Mouse (Mus musculus) lung, adult 2 months (tissue): ENCODE measurements around the gene Tyro3.

ENCODE experiments used
- CTCF ChIP-seq: fragments of 200-500 bp; IDR thresholded peaks from 2 replicates; pipeline ENCODE4 v1.5.1; 2011; ENCODE audit warnings: mild to moderate bottlenecking, low read length, control low read depth; ENCODE audit not compliant: insufficient read depth
- POLR2A ChIP-seq: fragments of 200-500 bp; IDR thresholded peaks from 2 replicates; pipeline ENCODE4 v1.6.1; 2011; ENCODE audit warnings: low read depth, mild to moderate bottlenecking, control low read depth, low read length, borderline replicate concordance; ENCODE audit errors: extremely low read depth

DNA sequence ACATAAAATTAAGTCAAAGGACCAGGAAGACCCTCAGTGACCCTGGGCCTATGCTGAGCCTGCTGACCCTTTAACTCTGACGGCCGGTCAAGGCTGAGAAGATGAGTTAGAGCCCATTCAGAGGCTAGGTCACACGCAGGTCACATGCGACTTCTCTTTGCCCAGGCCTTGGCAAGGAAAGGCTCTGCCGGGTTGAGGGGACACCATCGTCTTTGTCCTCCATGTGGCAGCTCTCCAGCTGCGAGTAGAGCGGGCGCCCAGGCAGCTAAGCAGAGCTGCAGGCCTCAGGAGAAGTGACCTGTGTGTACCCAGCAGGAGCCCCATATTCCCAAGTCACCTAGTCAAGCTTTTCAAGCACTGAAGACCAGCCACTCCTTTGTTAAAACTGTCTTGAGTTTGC is 23.6 kb downstream of the Tyro3 start:
- TF ChIP-seq CTCF (no peak), POLR2A (no peak)
